Mouse (Mus musculus): ENCODE measurements around the gene Senp2.

The Senp2 gene

GRCm38 (mm10) chr16:22027474-22027873 lies 18.2 kb downstream of the Senp2 start:
- no peak for DNase-seq

- DNase-seq = no peak
These were observed 29.3 kb downstream of the Senp2 start for GRCm38 (mm10) chr16:22038554-22038953.

- no peak for DNase-seq
These were observed 30.7 kb downstream of the Senp2 start for GRCm38 (mm10) chr16:22039978-22040377.

- no peak for DNase-seq
These were observed 34.5 kb downstream of the Senp2 start for GRCm38 (mm10) chr16:22043830-22044229.

GRCm38 (mm10) chr16:22045930-22046329 lies 36.6 kb downstream of the Senp2 start:
- DNase-seq = no peak

- DNase-seq = no peak
These were observed 37.6 kb downstream of the Senp2 start for GRCm38 (mm10) chr16:22046739-22047366.

GRCm38 (mm10) chr16:22053411-22053810 lies 44.1 kb downstream of the Senp2 start:
- DNase-seq = no peak

GRCm38 (mm10) chr16:22057498-22057897 lies 48.2 kb downstream of the Senp2 start:
- DNase-seq = no peak

GRCm38 (mm10) chr16:22058871-22059270 lies 49.6 kb downstream of the Senp2 start:
- peak in 1 of 2 experiments; percentile 33 for DNase-seq

- peak; percentile 42 to 45 for DNase-seq
These were observed 51.1 kb downstream of the Senp2 start for GRCm38 (mm10) chr16:22060416-22060815.

GRCm38 (mm10) chr16:22061555-22062160 lies 52.4 kb downstream of the Senp2 start:
- peak; percentile 8 to 29 for DNase-seq

GRCm38 (mm10) chr16:22062284-22062683 lies 53.0 kb downstream of the Senp2 start:
- DNase-seq = no peak

GRCm38 (mm10) chr16:22065536-22065935 lies 56.3 kb downstream of the Senp2 start:
- DNase-seq = no peak

GRCm38 (mm10) chr16:22067406-22067805 lies 58.1 kb downstream of the Senp2 start:
- DNase-seq = no peak

GRCm38 (mm10) chr16:22071361-22071760 lies 62.1 kb downstream of the Senp2 start:
- peak in 1 of 2 experiments; percentile 30 for DNase-seq

- DNase-seq = no peak
These were observed 65.8 kb downstream of the Senp2 start for GRCm38 (mm10) chr16:22075067-22075466.

GRCm38 (mm10) chr16:22075829-22076619 lies 66.7 kb downstream of the Senp2 start:
- no peak for DNase-seq

- DNase-seq = no peak
These were observed 67.3 kb downstream of the Senp2 start for GRCm38 (mm10) chr16:22076620-22076941.

GRCm38 (mm10) chr16:22080125-22080710 lies 70.9 kb downstream of the Senp2 start:
- no peak for DNase-seq

GRCm38 (mm10) chr16:22085411-22085810 lies 76.1 kb downstream of the Senp2 start:
- peak; percentile 67 to 83 for DNase-seq

GRCm38 (mm10) chr16:22091255-22091783 lies 82.0 kb downstream of the Senp2 start:
- DNase-seq = no peak

GRCm38 (mm10) chr16:22095751-22096150 lies 86.5 kb downstream of the Senp2 start:
- DNase-seq = no peak

- DNase-seq = peak; percentile 60 to 66
These were observed 88.4 kb downstream of the Senp2 start for GRCm38 (mm10) chr16:22097659-22098058.

All from cerebellum, postnatal 14 days (tissue).